Mouse (Mus musculus) spleen, adult 2 months (tissue): Measurements from ENCODE around the gene Prex1.
"Not testable (repeated sequence)": the region's sequence is repeated elsewhere in the genome, so short reads cannot be mapped to it uniquely, and the experiment has no call there.

Source experiments
- CTCF ChIP-seq: fragments of 200-500 bp; IDR thresholded peaks from 2 replicates; pipeline ENCODE4 v1.5.1; 2011; ENCODE audit warnings: mild to moderate bottlenecking, inconsistent platforms; ENCODE audit not compliant: insufficient read depth, insufficient read length, insufficient replicate concordance; ENCODE audit errors: extremely low read depth
- POLR2A ChIP-seq: fragments of 200-500 bp; IDR thresholded peaks from 2 replicates; pipeline ENCODE4 v1.6.1; 2011; ENCODE audit warnings: low read depth, low read length, inconsistent platforms

DNA sequence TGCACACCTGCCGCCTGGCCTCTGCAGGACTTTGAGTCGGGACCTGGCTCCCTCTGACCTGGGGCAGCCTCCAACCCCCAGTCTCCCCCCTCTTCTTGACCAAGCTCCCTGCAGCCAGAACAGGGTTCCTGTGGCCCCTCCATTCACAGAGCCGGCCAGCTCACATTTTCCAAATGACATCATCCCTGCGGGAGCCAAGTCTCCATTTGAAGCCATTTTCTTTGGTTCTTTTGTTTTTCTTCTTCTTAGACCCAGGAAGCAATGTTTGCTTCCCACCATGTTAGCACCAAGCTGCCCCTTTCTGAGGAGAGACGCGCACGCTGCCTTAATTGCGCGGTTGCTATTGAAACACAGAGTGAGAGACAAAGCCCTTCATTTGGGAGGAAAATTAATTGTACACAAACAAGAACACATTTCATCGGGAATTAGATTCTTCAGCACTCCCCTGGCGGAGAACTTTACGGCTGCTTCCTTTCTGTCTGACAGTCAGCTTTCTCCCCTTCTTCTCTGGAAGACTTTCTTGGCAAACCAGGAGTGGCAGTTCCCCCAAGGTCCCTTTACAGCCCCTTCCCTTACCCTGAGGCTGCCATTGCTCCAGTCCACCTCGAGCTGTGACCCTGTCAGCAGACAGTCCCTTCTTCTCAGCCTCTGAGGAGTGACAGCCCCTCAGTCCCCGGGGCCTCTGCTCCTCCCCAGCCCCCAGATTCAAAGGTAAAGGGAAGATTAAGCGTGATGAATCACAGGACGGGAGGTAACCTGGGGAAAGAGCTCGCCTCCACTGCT, 196.0 kb downstream of the Prex1 start:
- TF ChIP-seq POLR2A, CTCF: not testable (repeated sequence)
